Mouse (Mus musculus): Measurements from ENCODE around the gene Olfr1086. TPM values are rescaled to one million over a fixed set of nuclear protein-coding genes. Genes with fewer than 3 reads are reported as not detected.
"Not testable (repeated sequence)": the region's sequence is repeated elsewhere in the genome, so short reads cannot be mapped to it uniquely, and the experiment has no call there.

The Olfr1086 gene
- polyA plus RNA-seq (2015; fragmentation: Nextera tagmentation; extraction: Ambion mirVana), result not detected in 2 replicates

- Histone ChIP-seq H3K9me3 (ENCODE audit: control insufficient read depth, low read length) (no peaks in the 10 kb centered on the region), H3K4me1 (ENCODE audit: control insufficient read depth, insufficient read depth, low read length) (no peaks in the 10 kb centered on the region), H3K36me3 (ENCODE audit: control insufficient read depth, insufficient read depth, low read length) (no peaks in the 10 kb centered on the region), H3K9ac (ENCODE audit: low read depth, low read length) (no peak within 1 kb of the TSS), H3K4me3 (ENCODE audit: low read length) (no peak within 1 kb of the TSS), H3K4me2 (ENCODE audit: low read depth, low read length) (no peak within 1 kb of the TSS), H3K27ac (ENCODE audit: low read length) (no peak within 1 kb of the TSS), H3K27me3 (replicated peaks; ENCODE audit: control insufficient read depth, insufficient read depth, low read length) (no peaks in the 10 kb centered on the region)
- ATAC-seq, result no peak
- WGBS, result 83% methylated on average over 2 of the region's 2 CpGs
Observed at GRCm38 (mm10) chr2:86679992-86680391, at the start of gene Olfr1086. Olfr1086 (minus strand) TSS chr2:86680092.

DNA sequence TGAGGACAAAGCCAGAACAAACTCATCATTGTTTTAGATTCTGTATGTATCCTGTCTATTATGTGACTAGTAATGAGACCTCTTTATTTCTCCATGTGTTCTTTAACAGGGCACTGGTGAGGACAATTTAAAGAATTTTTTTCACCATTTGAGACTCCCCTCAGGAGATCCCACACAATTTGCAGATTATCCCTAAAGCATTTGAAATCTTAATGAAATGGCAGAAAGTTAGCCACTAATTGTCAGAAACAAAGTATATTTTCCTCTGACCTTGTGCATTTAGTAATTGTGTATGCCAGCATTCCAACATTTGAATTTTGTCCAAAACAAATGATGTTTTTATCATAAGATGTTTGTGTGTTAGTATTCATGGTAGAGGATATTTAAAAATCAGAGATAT, 18.4 kb upstream of the Olfr1086 start, which contains the start of gene Olfr1087:
Olfr1087 (minus strand) TSS at position 101 of the 400 bp plus-strand sequence.
- Histone ChIP-seq H3K4me1 (ENCODE audit: control insufficient read depth, insufficient read depth, low read length) (no peaks in the 10 kb centered on the region), H3K4me3 (ENCODE audit: low read length) (no peak within 1 kb of the TSS), H3K27me3 (replicated peaks; ENCODE audit: control insufficient read depth, insufficient read depth, low read length) (no peaks in the 10 kb centered on the region), H3K9ac (ENCODE audit: low read depth, low read length) (no peak within 1 kb of the TSS), H3K27ac (ENCODE audit: low read length) (no peak within 1 kb of the TSS), H3K9me3 (ENCODE audit: control insufficient read depth, low read length) (no peaks in the 10 kb centered on the region), H3K36me3 (ENCODE audit: control insufficient read depth, insufficient read depth, low read length) (no peaks in the 10 kb centered on the region), H3K4me2 (ENCODE audit: low read depth, low read length) (no peak within 1 kb of the TSS)
- ATAC-seq, result no peak

DNA sequence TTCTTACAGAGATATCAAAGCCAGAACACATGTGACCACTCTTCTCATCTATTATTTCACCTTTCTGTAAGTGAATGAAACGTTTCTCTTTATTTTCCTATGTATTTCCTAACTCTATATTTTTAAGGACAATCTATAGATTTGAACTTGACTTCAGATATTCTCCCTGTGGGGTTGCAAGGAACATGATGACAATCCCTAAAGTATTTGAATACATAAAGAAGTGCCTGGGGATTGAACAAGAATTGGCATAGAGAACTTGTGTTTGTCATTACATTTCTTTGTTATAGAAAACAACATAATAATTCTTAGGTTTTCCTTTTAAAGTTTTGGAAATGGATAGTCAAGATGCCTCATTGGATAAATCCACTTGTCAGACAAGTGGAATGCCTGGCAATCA, 18.0 kb downstream of the Olfr1086 start, which contains the start of gene Olfr1085:
Olfr1085 (minus strand) TSS at position 101 of the 400 bp plus-strand sequence.
- Histone ChIP-seq H3K36me3 (ENCODE audit: control insufficient read depth, insufficient read depth, low read length) (no peaks in the 10 kb centered on the region), H3K4me2 (ENCODE audit: low read depth, low read length) (no peak within 1 kb of the TSS), H3K9me3 (ENCODE audit: control insufficient read depth, low read length) (no peaks in the 10 kb centered on the region), H3K4me3 (ENCODE audit: low read length) (no peak within 1 kb of the TSS), H3K27me3 (replicated peaks; ENCODE audit: control insufficient read depth, insufficient read depth, low read length) (no peaks in the 10 kb centered on the region), H3K4me1 (ENCODE audit: control insufficient read depth, insufficient read depth, low read length) (no peaks in the 10 kb centered on the region), H3K27ac (ENCODE audit: low read length) (no peak within 1 kb of the TSS), H3K9ac (ENCODE audit: low read depth, low read length) (no peak within 1 kb of the TSS)
- 21% methylated on average over 1 of the region's 1 CpGs for WGBS
- no peak for ATAC-seq

GRCm38 (mm10) chr2:86639625-86640024, 40.3 kb downstream of the Olfr1086 start, which contains the start of gene Olfr1084:
Olfr1084 (minus strand) TSS chr2:86639725.
- not testable (repeated sequence) for H3K4me2 ChIP-seq (ENCODE audit: low read depth, low read length); H3K9ac ChIP-seq (ENCODE audit: low read depth, low read length); H3K27ac ChIP-seq (ENCODE audit: low read length); H3K4me1 ChIP-seq (ENCODE audit: control insufficient read depth, insufficient read depth, low read length); H3K27me3 ChIP-seq (replicated peaks; ENCODE audit: control insufficient read depth, insufficient read depth, low read length); ATAC-seq; H3K36me3 ChIP-seq (ENCODE audit: control insufficient read depth, insufficient read depth, low read length); H3K4me3 ChIP-seq (ENCODE audit: low read length); H3K9me3 ChIP-seq (ENCODE audit: control insufficient read depth, low read length)
- 89% methylated on average over 1 of the region's 1 CpGs for whole genome bisulfite sequencing

Other genes starting within 250 kb of the Olfr1086 start
- gene Olfr1065, start 229.5 kb downstream of the Olfr1086 start, polyA plus RNA-seq (2015; fragmentation: Nextera tagmentation; extraction: Ambion mirVana), result not detected in 2 replicates
- not detected in 2 replicates for gene Olfr1066, start 223.8 kb downstream of the Olfr1086 start, polyA plus RNA-seq (2015; fragmentation: Nextera tagmentation; extraction: Ambion mirVana)
- not detected in 2 replicates for gene Olfr228, start 192.7 kb downstream of the Olfr1086 start, polyA plus RNA-seq (2015; fragmentation: Nextera tagmentation; extraction: Ambion mirVana)
- gene Olfr1076, start 171.6 kb downstream of the Olfr1086 start, polyA plus RNA-seq (2015; fragmentation: Nextera tagmentation; extraction: Ambion mirVana), result not detected in 2 replicates
- not detected in 2 replicates for gene Olfr1079, start 137.6 kb downstream of the Olfr1086 start, polyA plus RNA-seq (2015; fragmentation: Nextera tagmentation; extraction: Ambion mirVana)
- gene Olfr1080, start 121.9 kb downstream of the Olfr1086 start, polyA plus RNA-seq (2015; fragmentation: Nextera tagmentation; extraction: Ambion mirVana), result not detected in 2 replicates
- gene Olfr1082, start 81.1 kb downstream of the Olfr1086 start, polyA plus RNA-seq (2015; fragmentation: Nextera tagmentation; extraction: Ambion mirVana), result not detected in 2 replicates
- gene Olfr1084, start 40.4 kb downstream of the Olfr1086 start, polyA plus RNA-seq (2015; fragmentation: Nextera tagmentation; extraction: Ambion mirVana), result not detected in 2 replicates
- not detected in 2 replicates for gene Olfr1085, start 18.1 kb downstream of the Olfr1086 start, polyA plus RNA-seq (2015; fragmentation: Nextera tagmentation; extraction: Ambion mirVana)
- not detected in 2 replicates for gene Olfr1087, start 18.3 kb upstream of the Olfr1086 start, polyA plus RNA-seq (2015; fragmentation: Nextera tagmentation; extraction: Ambion mirVana)
- not detected in 2 replicates for gene Olfr1089, start 53.6 kb upstream of the Olfr1086 start, polyA plus RNA-seq (2015; fragmentation: Nextera tagmentation; extraction: Ambion mirVana)
- not detected in 2 replicates for gene Olfr1090, start 78.9 kb upstream of the Olfr1086 start, polyA plus RNA-seq (2015; fragmentation: Nextera tagmentation; extraction: Ambion mirVana)
- gene Olfr1093, start 102.4 kb upstream of the Olfr1086 start, polyA plus RNA-seq (2015; fragmentation: Nextera tagmentation; extraction: Ambion mirVana), result not detected in 2 replicates
- not detected in 2 replicates for gene Olfr141, start 129.9 kb upstream of the Olfr1086 start, polyA plus RNA-seq (2015; fragmentation: Nextera tagmentation; extraction: Ambion mirVana)
- gene Olfr1094, start 144.6 kb upstream of the Olfr1086 start, polyA plus RNA-seq (2015; fragmentation: Nextera tagmentation; extraction: Ambion mirVana), result not detected in 2 replicates
- gene Olfr1095, start 171.6 kb upstream of the Olfr1086 start, polyA plus RNA-seq (2015; fragmentation: Nextera tagmentation; extraction: Ambion mirVana), result not detected in 2 replicates
- not detected in 2 replicates for gene Gm13723, start 194.7 kb upstream of the Olfr1086 start, polyA plus RNA-seq (2015; fragmentation: Nextera tagmentation; extraction: Ambion mirVana)
- gene Olfr1097, start 212.1 kb upstream of the Olfr1086 start, polyA plus RNA-seq (2015; fragmentation: Nextera tagmentation; extraction: Ambion mirVana), result not detected in 2 replicates
- not detected in 2 replicates for gene Olfr1098, start 244.5 kb upstream of the Olfr1086 start, polyA plus RNA-seq (2015; fragmentation: Nextera tagmentation; extraction: Ambion mirVana)